Mouse (Mus musculus): ENCODE measurements at regions not wholly inside any gene's neighbourhood (a gene's known extent, or its start where the extent isn't known, plus 50 kb on each side); places are given as distances from the start of the nearest gene placed in this dataset.

GRCm38 (mm10) chr8:87210546-87210945, 261.9 kb downstream of the Cbln1 start:
- Histone ChIP-seq H3K27me3 (ENCODE audit: control insufficient read depth in 1 of 2, insufficient read depth in 2 of 2, low read length in 2 of 2) (no peaks in the 10 kb centered on the region), H3K36me3 (ENCODE audit: control insufficient read depth in 1 of 2, insufficient read depth in 2 of 2, low read length in 2 of 2) (no peaks in the 10 kb centered on the region), H3K9me3 (replicated peaks; ENCODE audit: insufficient read depth, low read length) (no peaks in the 10 kb centered on the region), H3K27ac (ENCODE audit: control insufficient read depth, low read depth, low read length) (no peak overlapping the region), H3K79me2 (ENCODE audit: control insufficient read depth, insufficient read depth, low read length, poor library complexity) (no peaks in the 10 kb centered on the region), H3K9ac (ENCODE audit: control insufficient read depth, low read depth, low read length, poor library complexity, severe bottlenecking) (no peak overlapping the region), H3K4me3 (ENCODE audit: control insufficient read depth in 1 of 2, insufficient read depth in 1 of 2, low read depth in 2 of 2, low read length in 2 of 2) (no peak overlapping the region), H3K4me1 (ENCODE audit: control insufficient read depth in 1 of 2, insufficient read depth in 2 of 2, low read length in 2 of 2) (no peaks in the 10 kb centered on the region)
- DNase-seq (ENCODE audit: low read depth, low spot score), result no peak
- TF ChIP-seq HCFC1 (IDR thresholded peaks at IDR 0.05; ENCODE audit: low read depth, low read length) (no peak), BHLHE40 (IDR thresholded peaks at IDR 0.05; ENCODE audit: borderline replicate concordance, low read depth, low read length) (no peak), POLR2AphosphoS5 (IDR thresholded peaks at IDR 0.05; ENCODE audit: borderline replicate concordance, low read depth, low read length) (no peak), RCOR1 (IDR thresholded peaks at IDR 0.05; ENCODE audit: low read depth, low read length) (no peak), NELFE (IDR thresholded peaks at IDR 0.05; ENCODE audit: low read depth, low read length) (no peak), ETS1 (IDR thresholded peaks at IDR 0.05; ENCODE audit: low read depth, low read length) (no peak), CTCF (IDR thresholded peaks at IDR 0.05 in 2 of 3, conservative IDR thresholded peaks at IDR 0.05 in 1 of 3; ENCODE audit: control insufficient read depth in 1 of 3, insufficient read depth in 1 of 3, low read depth in 2 of 3, low read length in 3 of 3, poor library complexity in 1 of 3, severe bottlenecking in 1 of 3) (no peak), POLR2AphosphoS2 (IDR thresholded peaks at IDR 0.05; ENCODE audit: low read length) (no peak), TCF12 (IDR thresholded peaks at IDR 0.05; ENCODE audit: low read depth, low read length) (no peak), GABPA (IDR thresholded peaks at IDR 0.05; ENCODE audit: low read depth, low read length) (no peak), KAT2A (conservative IDR thresholded peaks at IDR 0.05; ENCODE audit: low read depth, low read length) (no peak), TBP (IDR thresholded peaks at IDR 0.05; ENCODE audit: low read depth, low read length) (no peak), TAL1 (IDR thresholded peaks at IDR 0.05; ENCODE audit: low read length) (no peak), GATA1 (IDR thresholded peaks at IDR 0.05; ENCODE audit: low read depth, low read length) (no peak), MYB (IDR thresholded peaks at IDR 0.05; ENCODE audit: low read depth, low read length) (no peak)

GRCm38 (mm10) chr8:87209295-87209694, 263.1 kb downstream of the Cbln1 start:
- Histone ChIP-seq H3K27me3 (ENCODE audit: control insufficient read depth in 1 of 2, insufficient read depth in 2 of 2, low read length in 2 of 2) (no peaks in the 10 kb centered on the region), H3K9ac (ENCODE audit: control insufficient read depth, low read depth, low read length, poor library complexity, severe bottlenecking) (no peak overlapping the region), H3K27ac (ENCODE audit: control insufficient read depth, low read depth, low read length) (no peak overlapping the region), H3K79me2 (ENCODE audit: control insufficient read depth, insufficient read depth, low read length, poor library complexity) (no peaks in the 10 kb centered on the region), H3K4me3 (ENCODE audit: control insufficient read depth in 1 of 2, insufficient read depth in 1 of 2, low read depth in 2 of 2, low read length in 2 of 2) (no peak overlapping the region), H3K9me3 (replicated peaks; ENCODE audit: insufficient read depth, low read length) (no peaks in the 10 kb centered on the region), H3K4me1 (ENCODE audit: control insufficient read depth in 1 of 2, insufficient read depth in 2 of 2, low read length in 2 of 2) (no peaks in the 10 kb centered on the region), H3K36me3 (ENCODE audit: control insufficient read depth in 1 of 2, insufficient read depth in 2 of 2, low read length in 2 of 2) (no peaks in the 10 kb centered on the region)
- no peak for DNase-seq (ENCODE audit: low read depth, low spot score)
- no peak for TF ChIP-seq ZMIZ1 (IDR thresholded peaks at IDR 0.05; ENCODE audit: low read depth, low read length)
- no peak for TF ChIP-seq EP300 (IDR thresholded peaks at IDR 0.05; ENCODE audit: low read depth in 1 of 2, low read length in 2 of 2)
- no peak for TF ChIP-seq GATA1 (IDR thresholded peaks at IDR 0.05; ENCODE audit: low read depth, low read length)
- no peak for TF ChIP-seq HCFC1 (IDR thresholded peaks at IDR 0.05; ENCODE audit: low read depth, low read length)
- no peak for TF ChIP-seq BHLHE40 (IDR thresholded peaks at IDR 0.05; ENCODE audit: borderline replicate concordance, low read depth, low read length)
- TF ChIP-seq JUND (IDR thresholded peaks at IDR 0.05; ENCODE audit: low read depth, low read length), result no peak
- TF ChIP-seq CHD1 (IDR thresholded peaks at IDR 0.05; ENCODE audit: low read depth, low read length), result no peak
- no peak for TF ChIP-seq UBTF (IDR thresholded peaks at IDR 0.05; ENCODE audit: borderline replicate concordance, insufficient read depth, low read depth, low read length)
- no peak for TF ChIP-seq GABPA (IDR thresholded peaks at IDR 0.05; ENCODE audit: low read depth, low read length)
- no peak for TF ChIP-seq TCF12 (IDR thresholded peaks at IDR 0.05; ENCODE audit: low read depth, low read length)
- TF ChIP-seq ZKSCAN1 (IDR thresholded peaks at IDR 0.05; ENCODE audit: low read depth, low read length), result no peak
- TF ChIP-seq ELF1 (IDR thresholded peaks at IDR 0.05; ENCODE audit: low read depth, low read length), result no peak
- no peak for TF ChIP-seq MXI1 (IDR thresholded peaks at IDR 0.05; ENCODE audit: low read depth, low read length)
- no peak for TF ChIP-seq NELFE (IDR thresholded peaks at IDR 0.05; ENCODE audit: low read depth, low read length)
- TF ChIP-seq MAZ (IDR thresholded peaks at IDR 0.05; ENCODE audit: low read depth, low read length), result no peak
- no peak for TF ChIP-seq TAL1 (IDR thresholded peaks at IDR 0.05; ENCODE audit: low read length)
- TF ChIP-seq USF2 (IDR thresholded peaks at IDR 0.05; ENCODE audit: borderline replicate concordance in 1 of 2, insufficient read depth in 1 of 2, low read depth in 1 of 2, low read length in 2 of 2), result no peak
- no peak for TF ChIP-seq ZNF384 (IDR thresholded peaks at IDR 0.05; ENCODE audit: low read depth, low read length)
- TF ChIP-seq MAFK (IDR thresholded peaks at IDR 0.05; ENCODE audit: borderline replicate concordance, low read depth, low read length), result no peak
- TF ChIP-seq SIN3A (IDR thresholded peaks at IDR 0.05; ENCODE audit: low read length), result no peak
